Mouse (Mus musculus): Measurements from ENCODE around the gene N4bp2.

N4bp2 gene

DNA sequence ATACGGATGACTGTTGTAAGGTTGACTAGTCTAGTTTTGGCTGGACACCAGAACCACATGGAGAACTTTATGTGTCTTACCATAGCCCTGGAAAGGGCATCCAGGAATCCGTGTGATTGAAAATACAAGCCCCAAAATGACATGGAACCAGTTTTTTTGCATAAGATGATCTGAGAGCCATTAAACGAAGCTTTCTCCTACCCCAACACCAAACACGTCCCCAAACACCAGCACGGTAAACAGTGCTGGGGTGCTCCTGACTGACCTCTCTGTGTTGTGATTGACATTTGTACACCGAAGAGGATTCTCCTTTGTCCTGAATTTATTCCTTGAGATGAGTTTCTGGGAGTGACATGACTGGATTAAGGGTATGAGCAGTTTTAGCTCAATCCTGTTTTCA, 103.3 kb downstream of the N4bp2 start:
- no peak for DNase-seq

DNA sequence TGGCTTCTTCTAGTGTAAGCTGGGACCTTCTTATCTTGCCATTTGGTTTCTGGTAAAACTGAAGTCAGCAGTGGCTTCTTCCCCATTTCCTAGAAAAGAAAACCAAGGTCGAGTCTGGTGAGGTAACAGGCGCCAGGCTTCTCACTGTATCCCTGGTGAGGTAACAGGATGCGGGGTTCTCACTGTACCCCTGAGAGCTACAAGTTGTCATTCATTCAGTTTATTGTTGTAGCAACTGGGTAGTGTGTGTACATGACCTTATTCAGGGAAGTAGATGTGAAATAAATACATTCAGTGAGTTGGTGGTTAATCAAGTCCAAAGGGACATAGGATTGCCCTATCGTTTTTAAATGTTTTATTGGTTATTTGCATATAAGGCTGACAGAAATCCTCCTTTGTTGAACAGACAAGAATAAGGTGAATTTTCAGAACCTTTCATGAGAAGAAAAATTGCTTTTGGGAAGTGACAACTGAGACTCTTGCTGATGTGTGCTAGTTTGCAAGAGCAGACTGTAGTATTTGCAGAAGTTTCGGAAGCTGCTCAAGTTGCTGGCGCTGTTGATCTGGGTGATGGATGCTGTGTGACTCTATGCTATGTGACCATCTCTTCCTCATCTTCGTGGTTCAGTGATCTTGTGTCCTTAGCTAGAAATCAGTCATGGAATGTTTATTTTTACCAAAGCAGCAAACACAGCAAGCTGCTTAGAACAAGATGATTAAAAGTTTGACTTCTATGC, 104.2 kb downstream of the N4bp2 start:
- DNase-seq: no peak

- DNase-seq: no peak
Observed at GRCm38 (mm10) chr5:65868419-65868818, 105.1 kb downstream of the N4bp2 start.

- no peak for DNase-seq
Observed at GRCm38 (mm10) chr5:65869660-65870059, 106.3 kb downstream of the N4bp2 start.

GRCm38 (mm10) chr5:65871276-65871875, 108.1 kb downstream of the N4bp2 start:
- no peak for DNase-seq

- no peak for DNase-seq
Observed at GRCm38 (mm10) chr5:65873212-65873611, 109.9 kb downstream of the N4bp2 start.

GRCm38 (mm10) chr5:65875269-65875668, 111.9 kb downstream of the N4bp2 start:
- DNase-seq: no peak

DNA sequence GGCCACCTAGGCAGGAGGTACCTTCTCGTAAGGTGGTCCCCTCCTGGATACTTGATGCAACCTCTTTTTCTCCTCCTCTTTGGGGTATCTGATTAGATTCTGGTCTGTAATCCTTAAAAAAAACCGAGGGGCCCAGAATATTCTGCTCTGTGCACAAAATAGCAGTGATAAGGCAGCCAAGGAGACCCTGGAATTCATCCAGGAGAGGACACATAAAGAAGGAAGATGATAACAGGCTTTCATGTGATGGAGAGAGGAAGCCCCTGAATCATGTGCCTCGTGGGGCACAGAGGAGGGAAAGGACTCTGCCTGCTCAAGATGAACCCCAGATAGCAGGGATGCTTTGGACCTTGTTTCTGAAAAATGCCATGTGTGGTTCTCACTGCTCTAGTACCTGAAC, 115.0 kb downstream of the N4bp2 start:
- DNase-seq: no peak
